ENCODE assay signal across 26 mouse cellular contexts in genomic region chr3:102509601-102510000, GRCm38 (mm10). TPM values are rescaled to one million over a fixed set of nuclear protein-coding genes. Genes with fewer than 3 reads are reported as not detected.
"Had no signal": no experiment of that assay in that cellular context is flagged by ENCODE, and none has a peak within 500 bp of the region (broad histone marks: within the 10 kb centered on the region; RNA-seq: fewer than 3 reads in every experiment).

No protein-coding gene starts in this region.

- H3K9me3 ChIP-seq: hindbrain, embryonic 10.5 days; hindbrain, embryonic 12.5 days; intestine, embryonic 15.5 days; limb, embryonic 10.5 days; limb, embryonic 12.5 days; liver, embryonic 13.5 days had no signal

- H3K36me3 ChIP-seq: hindbrain, embryonic 10.5 days; hindbrain, embryonic 12.5 days; intestine, embryonic 15.5 days; limb, embryonic 10.5 days; limb, embryonic 12.5 days; liver, embryonic 13.5 days had no signal

- ATAC-seq: hindbrain, embryonic 16.5 days; inflammation-experienced regulatory T-cells, adult 6 months; intestine, embryonic 15.5 days; intestine, postnatal 0 days had no signal

- H3K4me2 ChIP-seq: heart, embryonic 11.5 days; hindbrain, embryonic 12.5 days; hindbrain, embryonic 14.5 days; intestine, embryonic 15.5 days; limb, embryonic 12.5 days; liver, embryonic 11.5 days; liver, embryonic 13.5 days had no signal

- H3K4me1 ChIP-seq: intestine, embryonic 15.5 days; liver, embryonic 13.5 days had no signal

- H3K4me3 ChIP-seq: gastrocnemius, adult 2 months; heart, adult 2 months; hindbrain, embryonic 10.5 days; hindbrain, embryonic 12.5 days; intestine, embryonic 15.5 days; layer of hippocampus, adult 2 months; left cerebral cortex, adult 2 months; limb, embryonic 10.5 days; limb, embryonic 12.5 days; liver, embryonic 13.5 days had no signal

- DNase-seq: gastrocnemius, adult 2 months; gastrocnemius, postnatal 10 days; gastrocnemius, postnatal 25 days; heart, adult 2 months; heart, postnatal 10 days; heart, postnatal 4 days; kidney, adult 18-20 months; kidney, adult 8-10 months; kidney, postnatal 10 days; kidney, postnatal 25 days; kidney, postnatal 4 days; liver; liver, embryonic 13.5 days had no signal

- H3K27me3 ChIP-seq: hindbrain, embryonic 12.5 days; intestine, embryonic 15.5 days; limb, embryonic 12.5 days; liver, embryonic 13.5 days had no signal

- H3K27ac ChIP-seq: gastrocnemius, adult 2 months; heart, adult 2 months; hindbrain, embryonic 10.5 days; hindbrain, embryonic 12.5 days; hindbrain, embryonic 14.5 days; intestine, embryonic 15.5 days; layer of hippocampus, adult 2 months; left cerebral cortex, adult 2 months; limb, embryonic 10.5 days; limb, embryonic 12.5 days; liver, embryonic 13.5 days had no signal

- H3K9ac ChIP-seq: hindbrain, embryonic 12.5 days; hindbrain, embryonic 14.5 days; intestine, embryonic 15.5 days; limb, embryonic 12.5 days; liver, embryonic 13.5 days had no signal

RNA-seq across cellular contexts. Expression of gene Ngf, which starts 39.9 kb away (rescaled TPM):
- polyA plus RNA-seq: liver, embryonic 11.5 days had no signal
